Mouse (Mus musculus) brain, embryonic 14.5 days (tissue): Measurements from ENCODE around the gene Sptssa.

ENCODE experiments used
- CTCF ChIP-seq: fragments of 200-500 bp; IDR thresholded peaks from 2 replicates; pipeline ENCODE4 v1.5.1; 2012; ENCODE audit warnings: inconsistent platforms, mild to moderate bottlenecking, moderate library complexity, borderline replicate concordance; ENCODE audit not compliant: insufficient read depth, insufficient read length; ENCODE audit errors: extremely low read depth
- POLR2A ChIP-seq: fragments of 200-500 bp; IDR thresholded peaks from 2 replicates; pipeline ENCODE4 v1.6.1; 2012; ENCODE audit warnings: mild to moderate bottlenecking, inconsistent platforms, borderline replicate concordance; ENCODE audit not compliant: poor library complexity, insufficient read depth, insufficient read length, severe bottlenecking; ENCODE audit errors: extremely low read depth

GRCm38 (mm10) chr12:54657226-54657625, 853 bp upstream of the Sptssa start:
- no peak for TF ChIP-seq CTCF
- TF ChIP-seq POLR2A, result no peak
